Mouse (Mus musculus) heart, embryonic 13.5 days (tissue): ENCODE data around the gene Polr3g. TPM values are rescaled to one million over a fixed set of nuclear protein-coding genes. Genes with fewer than 3 reads are reported as not detected.

Source experiments
- ATAC-seq: fragments of 200-750 bp; cut with Nextera tagmentation; 2 replicates; pipeline ENCODE4 v1.8.0; 2017; ENCODE audit warnings: moderate TSS enrichment; ENCODE audit not compliant: insufficient number of reproducible peaks, low FRiP score, low TSS enrichment; ENCODE audit errors: extremely low read depth
- H3K27ac ChIP-seq: fragments of 300-500 bp; sonication (generic); replicated peaks from 2 replicates; pipeline ENCODE4 v1.5.1; 2015; ENCODE audit warnings: moderate library complexity, mild to moderate bottlenecking, inconsistent platforms
- H3K27me3 ChIP-seq: fragments of 300-500 bp; sonication (generic); replicated peaks from 2 replicates; pipeline ENCODE4 v1.6.1; 2015; ENCODE audit warnings: mild to moderate bottlenecking, inconsistent platforms
- H3K36me3 ChIP-seq: fragments of 300-500 bp; sonication (generic); 2 replicates; pipeline ENCODE4 v1.6.1; 2015; ENCODE audit warnings: mild to moderate bottlenecking, inconsistent platforms
- H3K4me1 ChIP-seq: fragments of 300-500 bp; sonication (generic); 2 replicates; pipeline ENCODE4 v1.6.1; 2015; ENCODE audit warnings: inconsistent platforms
- H3K4me2 ChIP-seq: fragments of 300-500 bp; sonication (generic); 2 replicates; pipeline ENCODE4 v1.6.1; 2015; ENCODE audit warnings: inconsistent platforms, mild to moderate bottlenecking, moderate library complexity
- H3K4me3 ChIP-seq: fragments of 300-500 bp; sonication (generic); 2 replicates; pipeline ENCODE4 v1.5.1; 2015; ENCODE audit warnings: moderate library complexity, mild to moderate bottlenecking, inconsistent platforms
- H3K9ac ChIP-seq: fragments of 300-500 bp; sonication (generic); 2 replicates; pipeline ENCODE4 v1.6.1; 2015; ENCODE audit warnings: inconsistent platforms, mild to moderate bottlenecking, moderate library complexity
- H3K9me3 ChIP-seq: fragments of 300-500 bp; sonication (generic); 2 replicates; pipeline ENCODE4 v1.6.1; 2016; ENCODE audit warnings: inconsistent platforms
- WGBS: fragments of 180-500 bp; shearing (Covaris S2); methylation state at CpG from one replicate; pipeline ENCODE4 v1.1.7; 2015; ENCODE audit warnings: mixed read lengths; 5-methylcytosine and 5-hydroxymethylcytosine counted together
- polyA plus RNA-seq: library from polyadenylated mRNA; unstranded; fragments of >200 nt; fragmentation: Nextera tagmentation; extraction: Ambion mirVana; gene quantifications from 2 replicates; pipeline ENCODE4 v1.2.1, GENCODE M21; 2015

Polr3g gene
- polyA plus RNA-seq: 15.2 and 17.6 TPM in 2 replicates

DNA sequence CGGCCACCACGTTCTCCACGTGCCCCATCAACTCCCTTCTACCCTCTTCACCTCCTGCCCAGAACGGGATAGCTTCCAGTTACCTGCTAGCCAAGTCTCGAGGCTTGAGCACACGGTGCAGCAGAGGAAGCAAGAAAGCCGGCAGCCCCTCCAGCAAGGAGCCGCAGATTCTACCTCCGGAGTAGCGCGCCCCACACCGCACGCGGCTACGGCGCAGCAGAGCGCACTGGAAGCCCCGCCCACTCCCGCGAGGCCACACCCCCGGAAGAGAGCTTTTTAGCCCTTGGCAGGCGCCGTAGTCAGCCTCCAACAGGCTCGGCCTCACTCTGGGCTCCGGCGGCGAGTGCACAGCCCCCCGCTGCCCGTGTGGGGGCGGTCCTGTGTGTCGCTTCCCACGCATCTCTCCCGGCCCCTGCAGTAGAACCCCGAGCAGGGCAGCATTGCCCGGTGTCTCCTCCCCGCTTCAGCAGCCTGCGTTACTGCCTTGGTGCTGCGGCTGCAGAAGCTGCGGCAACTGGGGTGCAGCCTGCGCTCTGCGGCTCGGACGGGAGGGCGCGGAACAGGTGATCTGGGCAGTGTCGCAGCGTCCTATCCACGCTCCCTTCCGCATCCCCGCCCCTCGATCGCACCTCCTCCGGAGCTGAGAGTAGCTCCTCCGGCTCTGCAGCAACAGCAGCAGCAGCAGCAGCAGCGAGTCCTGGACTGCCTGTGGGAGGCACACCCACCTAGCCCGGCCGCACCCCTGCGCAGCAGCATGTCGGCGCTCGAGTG lies at the start of gene Polr3g, which contains the start of gene Mblac2:
Gene Polr3g (minus strand): TSS at position 239 of the 771 bp plus-strand sequence.
Gene Mblac2 (plus strand): TSS at position 567 of the 771 bp plus-strand sequence.
- Histone ChIP-seq H3K4me1 (peaks cover 28% of the 10 kb centered on the region), H3K4me2 (peak within 1 kb of the TSS; percentile 100), H3K36me3 (no peaks in the 10 kb centered on the region), H3K9me3 (no peaks in the 10 kb centered on the region), H3K9ac (peak within 1 kb of the TSS; percentile 86), H3K4me3 (peak within 1 kb of the TSS; percentile 77), H3K27me3 (no peaks in the 10 kb centered on the region), H3K27ac (peak within 1 kb of the TSS; percentile 88)
- ATAC-seq: peak; percentile 92
- under 1% methylated on average over 61 of the region's 61 CpGs for WGBS

DNA sequence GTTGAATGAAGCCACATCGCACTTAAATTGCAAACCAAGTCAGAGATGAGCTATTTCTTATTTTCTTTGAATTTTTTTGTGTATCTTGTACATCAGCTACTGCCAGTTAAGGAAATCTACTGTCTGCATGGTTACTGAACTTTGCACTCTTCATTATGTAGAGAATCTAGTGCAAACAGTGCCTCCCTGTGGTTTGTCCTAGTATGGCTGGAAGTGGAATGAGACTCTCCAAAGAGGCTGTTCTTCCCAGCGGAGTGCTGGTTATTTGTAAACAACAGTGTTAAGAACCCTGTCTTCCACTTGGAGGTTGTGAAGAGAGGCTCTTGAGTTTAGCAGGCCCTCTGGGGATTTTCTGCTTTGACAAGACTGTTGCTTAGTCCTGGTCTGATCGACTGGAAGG lies 49.6 kb upstream of the Polr3g start:
- no peaks in the 10 kb centered on the region for H3K9me3 ChIP-seq
- 18% methylated on average over 3 of the region's 3 CpGs for WGBS
- no peak overlapping the region for H3K27ac ChIP-seq
- H3K4me2 ChIP-seq: no peak overlapping the region
- H3K4me3 ChIP-seq: no peak overlapping the region
- H3K4me1 ChIP-seq: no peaks in the 10 kb centered on the region
- H3K9ac ChIP-seq: no peak overlapping the region
- H3K36me3 ChIP-seq: no peaks in the 10 kb centered on the region
- ATAC-seq: no peak
- H3K27me3 ChIP-seq: no peaks in the 10 kb centered on the region

DNA sequence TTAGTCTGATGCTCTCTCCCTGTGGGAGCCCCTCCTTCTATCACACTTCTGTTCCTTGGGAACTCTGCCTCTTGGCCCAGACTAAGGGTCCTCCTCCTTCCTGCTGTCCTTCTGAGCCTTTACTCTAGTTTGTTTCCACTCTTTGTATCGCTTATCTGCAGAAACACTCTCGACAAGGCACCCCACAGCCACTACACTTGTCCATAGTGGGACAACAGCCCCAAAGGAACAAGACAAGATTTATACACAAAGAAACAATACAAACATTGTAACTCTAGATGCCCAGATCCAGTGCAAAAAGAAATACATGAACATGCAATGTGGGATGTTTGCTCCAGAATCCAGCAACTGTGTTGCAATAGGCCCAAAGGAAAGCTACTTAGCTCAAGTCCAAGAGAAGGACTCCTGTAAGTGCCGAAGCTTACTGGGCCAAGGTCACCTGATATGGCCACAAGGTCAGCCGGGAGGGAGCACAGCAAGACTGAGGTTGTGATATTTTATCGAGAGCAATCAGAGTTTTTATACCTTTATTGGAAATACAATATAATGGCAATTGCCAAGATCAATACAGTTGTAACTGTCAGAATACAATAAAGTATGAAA lies 46.3 kb upstream of the Polr3g start:
- no peak for ATAC-seq
- no peaks in the 10 kb centered on the region for H3K36me3 ChIP-seq
- no peak overlapping the region for H3K9ac ChIP-seq
- H3K9me3 ChIP-seq: no peaks in the 10 kb centered on the region
- 53% methylated on average over 5 of the region's 5 CpGs for WGBS
- H3K4me2 ChIP-seq: no peak overlapping the region
- H3K4me3 ChIP-seq: no peak overlapping the region
- no peak overlapping the region for H3K27ac ChIP-seq
- peaks cover 5% of the 10 kb centered on the region; the same call in 1 of the 2 replicates for H3K4me1 ChIP-seq
- no peaks in the 10 kb centered on the region for H3K27me3 ChIP-seq

DNA sequence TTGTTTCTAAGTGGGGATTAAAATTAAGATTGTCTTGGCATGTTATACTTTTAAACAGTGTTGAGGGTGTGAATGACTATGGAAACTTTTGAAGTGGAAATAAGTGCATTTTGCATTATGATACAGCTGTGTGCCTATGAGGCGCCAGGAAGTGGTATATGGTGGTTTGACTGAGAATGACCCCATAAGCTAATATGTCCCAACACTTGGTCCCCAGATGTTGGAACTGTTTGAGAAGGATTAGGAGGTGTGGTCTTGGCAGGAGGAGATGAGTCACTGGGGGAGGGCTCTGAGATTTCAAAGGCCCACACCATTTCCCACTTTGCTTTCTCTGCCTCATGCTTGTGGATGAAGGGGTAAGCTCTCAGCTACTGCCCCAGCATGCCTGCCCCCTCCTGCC lies 44.5 kb upstream of the Polr3g start:
- Histone ChIP-seq H3K9me3 (no peaks in the 10 kb centered on the region), H3K4me3 (no peak overlapping the region), H3K36me3 (no peaks in the 10 kb centered on the region), H3K4me1 (peaks cover 5% of the 10 kb centered on the region; the same call in 1 of the 2 replicates), H3K9ac (no peak overlapping the region), H3K27ac (peak overlapping the region; percentile 54), H3K4me2 (no peak overlapping the region), H3K27me3 (no peaks in the 10 kb centered on the region)
- ATAC-seq: no peak
- 93% methylated on average over 1 of the region's 1 CpGs for WGBS

DNA sequence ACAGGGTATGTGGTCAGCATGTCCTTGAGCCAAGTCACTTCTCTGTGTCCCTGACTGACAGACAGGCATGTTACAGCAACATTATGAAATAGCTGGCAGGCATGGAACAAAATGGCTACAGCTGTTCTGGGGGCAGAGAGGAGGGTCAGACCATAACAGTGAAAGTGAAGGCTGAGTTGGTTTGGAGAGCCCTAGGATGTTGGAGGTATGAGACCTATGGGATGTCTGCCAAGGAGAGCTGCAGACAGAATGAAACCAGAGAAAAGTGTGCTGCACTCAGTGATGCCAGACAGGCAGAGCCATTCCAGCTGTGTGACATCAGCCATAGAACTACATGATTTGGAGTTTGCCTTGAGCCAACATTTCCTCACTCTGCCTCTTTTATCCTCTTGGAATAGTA lies 44.1 kb upstream of the Polr3g start:
- no peak overlapping the region for H3K4me2 ChIP-seq
- H3K4me3 ChIP-seq: no peak overlapping the region
- no peak overlapping the region for H3K9ac ChIP-seq
- no peaks in the 10 kb centered on the region for H3K27me3 ChIP-seq
- H3K27ac ChIP-seq: peak overlapping the region; percentile 54
- ATAC-seq: no peak
- no peaks in the 10 kb centered on the region for H3K36me3 ChIP-seq
- no peaks in the 10 kb centered on the region for H3K9me3 ChIP-seq
- peaks cover 5% of the 10 kb centered on the region; the same call in 1 of the 2 replicates for H3K4me1 ChIP-seq

DNA sequence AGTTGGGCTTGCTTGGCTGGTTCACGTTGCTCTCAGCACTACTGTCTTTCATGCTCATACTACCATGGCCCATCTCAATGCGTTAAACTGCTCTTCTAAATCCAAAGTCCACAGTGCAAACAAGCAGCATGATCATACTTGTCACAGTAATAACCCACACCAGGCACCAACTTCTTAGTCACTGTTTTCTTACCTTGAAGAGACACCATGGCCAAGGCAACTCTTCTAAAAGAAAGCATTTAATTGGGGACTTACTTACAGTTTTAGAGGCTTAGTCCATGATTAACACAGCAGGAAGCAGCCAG lies 33.2 kb upstream of the Polr3g start:
- no peaks in the 10 kb centered on the region for H3K4me1 ChIP-seq
- no peak for ATAC-seq
- H3K9me3 ChIP-seq: no peaks in the 10 kb centered on the region
- H3K9ac ChIP-seq: no peak overlapping the region
- 56% methylated on average over 2 of the region's 2 CpGs for WGBS
- no peak overlapping the region for H3K4me2 ChIP-seq
- H3K36me3 ChIP-seq: no peaks in the 10 kb centered on the region
- H3K4me3 ChIP-seq: no peak overlapping the region
- H3K27ac ChIP-seq: no peak overlapping the region
- H3K27me3 ChIP-seq: no peaks in the 10 kb centered on the region

DNA sequence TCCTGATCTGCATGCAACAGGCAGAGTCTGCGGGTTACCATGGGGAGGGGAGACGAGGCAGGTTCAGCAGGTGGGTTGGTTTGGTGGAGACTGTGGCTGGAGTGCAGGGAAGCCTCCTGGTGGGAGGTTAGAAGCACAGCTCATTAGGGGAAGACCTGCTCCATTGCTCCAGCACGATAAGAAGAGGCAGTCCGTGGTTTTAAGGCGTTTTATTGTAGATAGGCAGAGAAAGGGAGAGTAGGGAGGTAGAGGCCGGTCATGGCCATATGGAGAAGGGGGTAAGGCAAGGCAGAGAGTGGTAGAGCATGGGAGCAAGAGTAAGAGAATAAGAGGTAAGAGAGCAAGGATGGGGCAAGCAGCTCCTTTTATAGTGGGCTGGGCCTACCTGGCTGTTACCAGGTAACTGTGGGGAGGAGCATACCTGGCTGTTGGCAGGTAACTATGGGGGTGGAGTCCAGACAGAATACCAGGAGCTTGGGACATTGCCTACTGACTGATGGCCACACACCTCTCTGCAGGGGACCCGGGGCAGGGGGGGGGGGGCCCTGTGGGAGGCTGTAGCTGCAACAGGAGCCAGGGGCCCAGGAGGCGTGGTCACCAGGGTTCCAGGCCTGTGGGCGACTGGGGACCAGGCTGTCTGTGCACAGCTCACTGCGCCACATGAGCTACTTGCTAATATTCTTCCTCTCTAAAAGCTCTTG lies 32.7 kb upstream of the Polr3g start:
- H3K9ac ChIP-seq: no peak overlapping the region
- ATAC-seq: no peak
- H3K27ac ChIP-seq: no peak overlapping the region
- no peak overlapping the region for H3K4me2 ChIP-seq
- no peaks in the 10 kb centered on the region for H3K4me1 ChIP-seq
- 51% methylated on average over 10 of the region's 10 CpGs for WGBS
- H3K9me3 ChIP-seq: no peaks in the 10 kb centered on the region
- H3K27me3 ChIP-seq: no peaks in the 10 kb centered on the region
- H3K4me3 ChIP-seq: no peak overlapping the region
- H3K36me3 ChIP-seq: no peaks in the 10 kb centered on the region

DNA sequence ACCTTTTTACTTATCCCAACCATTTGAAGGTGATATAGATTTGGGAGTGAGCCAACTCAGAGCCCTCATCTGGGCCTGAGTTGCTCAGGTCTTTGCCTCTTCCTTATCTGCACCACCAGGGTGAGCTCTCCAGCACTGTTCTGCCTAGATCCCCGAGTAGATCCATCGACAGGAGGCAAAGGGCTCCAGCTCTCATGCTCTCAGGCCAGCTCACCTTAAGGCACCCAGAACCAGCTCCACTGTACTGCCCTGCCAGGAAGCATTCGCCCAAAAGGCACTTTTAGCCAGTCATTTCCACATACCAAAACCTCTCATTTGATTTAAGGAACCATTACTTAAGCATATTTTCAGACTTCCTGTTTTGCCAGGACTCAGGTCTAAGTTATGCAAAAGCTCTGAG lies 30.1 kb upstream of the Polr3g start:
- WGBS: 43% methylated on average over 3 of the region's 3 CpGs
- H3K9ac ChIP-seq: no peak overlapping the region
- no peak overlapping the region for H3K27ac ChIP-seq
- H3K4me3 ChIP-seq: no peak overlapping the region
- no peaks in the 10 kb centered on the region for H3K36me3 ChIP-seq
- no peaks in the 10 kb centered on the region for H3K4me1 ChIP-seq
- H3K9me3 ChIP-seq: no peaks in the 10 kb centered on the region
- H3K4me2 ChIP-seq: no peak overlapping the region
- ATAC-seq: no peak
- no peaks in the 10 kb centered on the region for H3K27me3 ChIP-seq

DNA sequence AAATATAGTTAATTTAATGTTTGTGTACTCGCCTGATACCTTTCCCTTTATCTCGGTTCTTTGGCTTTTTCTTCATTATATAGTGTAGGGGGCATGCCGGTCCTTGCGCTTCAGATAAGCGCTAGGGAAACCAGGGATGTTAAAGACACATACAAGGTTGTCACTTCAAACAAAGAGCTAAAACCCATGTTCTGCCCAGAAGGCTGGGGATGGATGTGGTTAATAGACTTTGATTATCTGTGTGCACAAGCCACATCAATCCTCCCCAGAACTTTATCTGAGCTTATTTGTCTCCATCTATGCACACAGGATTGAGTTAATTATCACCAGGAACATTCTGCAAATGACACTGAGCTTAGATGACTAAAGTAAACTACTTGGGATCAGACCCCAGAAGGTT lies 25.8 kb upstream of the Polr3g start:
- WGBS: 73% methylated on average over 5 of the region's 5 CpGs
- H3K9me3 ChIP-seq: no peaks in the 10 kb centered on the region
- no peak overlapping the region for H3K27ac ChIP-seq
- no peak overlapping the region for H3K4me3 ChIP-seq
- no peaks in the 10 kb centered on the region for H3K27me3 ChIP-seq
- H3K4me2 ChIP-seq: no peak overlapping the region
- H3K9ac ChIP-seq: no peak overlapping the region
- no peaks in the 10 kb centered on the region for H3K36me3 ChIP-seq
- no peaks in the 10 kb centered on the region for H3K4me1 ChIP-seq
- ATAC-seq: no peak

DNA sequence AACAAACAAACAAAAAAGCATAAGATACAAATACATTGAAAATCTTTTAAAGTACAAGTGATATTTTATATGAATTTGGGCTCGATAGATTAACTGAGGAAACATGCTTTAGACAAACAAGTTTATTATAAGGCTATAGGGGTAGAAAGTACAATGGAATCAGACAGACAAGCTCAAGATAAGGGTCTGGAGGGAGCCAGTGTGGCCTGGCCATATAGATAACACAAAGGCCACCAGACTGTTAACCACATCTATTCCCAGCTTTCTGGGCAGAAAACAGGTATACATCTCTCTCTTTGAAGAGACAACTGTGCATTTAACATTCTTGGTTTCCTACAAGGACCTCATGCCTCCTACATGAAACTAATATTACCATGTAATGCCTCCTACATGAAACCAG lies 19.5 kb upstream of the Polr3g start:
- Histone ChIP-seq H3K4me3 (no peak overlapping the region), H3K27ac (no peak overlapping the region), H3K9me3 (peaks cover 6% of the 10 kb centered on the region; the same call in 1 of the 2 replicates), H3K36me3 (0 out of 2 replicates have a peak, but pooled peaks cover 3% of the 10 kb centered on the region), H3K4me2 (no peak overlapping the region), H3K27me3 (no peaks in the 10 kb centered on the region), H3K9ac (no peak overlapping the region), H3K4me1 (peaks cover 17% of the 10 kb centered on the region; the same call in 1 of the 2 replicates)
- ATAC-seq: no peak
- 62% methylated on average over 1 of the region's 1 CpGs for WGBS

DNA sequence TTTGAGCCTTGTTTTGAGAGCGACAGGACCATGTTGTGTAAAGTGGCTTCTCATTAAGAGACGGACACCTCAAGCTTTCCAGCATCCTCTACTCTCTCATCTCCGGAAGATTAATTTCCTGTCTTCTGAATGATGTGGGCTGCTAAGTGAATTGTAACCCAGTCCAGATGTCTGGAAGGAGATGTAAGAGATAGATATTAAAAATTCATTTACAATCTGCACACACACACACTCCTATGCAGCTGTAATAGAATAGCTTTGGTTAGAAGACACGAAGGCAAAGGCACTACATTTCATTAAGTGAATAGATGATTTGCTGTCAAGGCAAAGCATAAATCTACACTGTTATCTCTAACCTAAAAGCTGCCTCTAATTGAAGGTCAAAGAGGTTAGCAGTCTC lies 18.3 kb upstream of the Polr3g start:
- Histone ChIP-seq H3K36me3 (0 out of 2 replicates have a peak, but pooled peaks cover 3% of the 10 kb centered on the region), H3K27me3 (no peaks in the 10 kb centered on the region), H3K27ac (no peak overlapping the region), H3K9me3 (peaks cover 6% of the 10 kb centered on the region; the same call in 1 of the 2 replicates), H3K9ac (no peak overlapping the region), H3K4me3 (no peak overlapping the region), H3K4me2 (no peak overlapping the region), H3K4me1 (peaks cover 17% of the 10 kb centered on the region; the same call in 1 of the 2 replicates)
- ATAC-seq: no peak
- WGBS: 66% methylated on average over 4 of the region's 4 CpGs
